Mouse (Mus musculus) Patski (cell line): ENCODE measurements around the gene Cdkl3. TPM values are rescaled to one million over a fixed set of nuclear protein-coding genes. Genes with fewer than 3 reads are reported as not detected.

ENCODE experiments used
- ATAC-seq: fragments of 100-300 bp; one replicate; pipeline ENCODE4 v1.8.0; 2021
- CTCF ChIA-PET: fragments of 350-600 bp; sonication (Branson Sonifier 250); formaldehyde crosslinking; loops from one replicate; lab custom pipeline; 2022; ENCODE audit warnings: inconsistent platforms; lab: Charles Lee
- POLR2A ChIA-PET: fragments of 350-600 bp; sonication (Branson Sonifier 250); formaldehyde crosslinking; loops from one replicate; lab custom pipeline; 2022; ENCODE audit warnings: antibody characterized with exemption, inconsistent platforms; lab: Charles Lee
- DNase-seq: peaks from one replicate; pipeline ENCODE4 v3.0.0-alpha.2; 2011; ENCODE audit warnings: low read depth, low spot score
- H3K27me3 ChIP-seq: fragments of 371-371 bp; one replicate; pipeline ENCODE4 v1.5.1; 2021
- CTCF ChIP-seq: fragments of 100-300 bp; IDR thresholded peaks from one replicate; pipeline ENCODE4 v1.5.1; 2021
- in situ Hi-C: fragments of 300-500 bp; cut with MboI; formaldehyde crosslinking; loops from 3 replicates; pipeline ENCODE4 v1.11.1; 2018; ENCODE audit warnings: low pct_unique_long_range_greater_than_20kb, mixed read lengths
- polyA plus RNA-seq: library from polyadenylated mRNA; unstranded; gene quantifications from one replicate; pipeline ENCODE4 v1.2.3, GENCODE M21; 2021

The Cdkl3 gene
- polyA plus RNA-seq, 1 experiment from 2014 or later = 6.3 TPM

DNA sequence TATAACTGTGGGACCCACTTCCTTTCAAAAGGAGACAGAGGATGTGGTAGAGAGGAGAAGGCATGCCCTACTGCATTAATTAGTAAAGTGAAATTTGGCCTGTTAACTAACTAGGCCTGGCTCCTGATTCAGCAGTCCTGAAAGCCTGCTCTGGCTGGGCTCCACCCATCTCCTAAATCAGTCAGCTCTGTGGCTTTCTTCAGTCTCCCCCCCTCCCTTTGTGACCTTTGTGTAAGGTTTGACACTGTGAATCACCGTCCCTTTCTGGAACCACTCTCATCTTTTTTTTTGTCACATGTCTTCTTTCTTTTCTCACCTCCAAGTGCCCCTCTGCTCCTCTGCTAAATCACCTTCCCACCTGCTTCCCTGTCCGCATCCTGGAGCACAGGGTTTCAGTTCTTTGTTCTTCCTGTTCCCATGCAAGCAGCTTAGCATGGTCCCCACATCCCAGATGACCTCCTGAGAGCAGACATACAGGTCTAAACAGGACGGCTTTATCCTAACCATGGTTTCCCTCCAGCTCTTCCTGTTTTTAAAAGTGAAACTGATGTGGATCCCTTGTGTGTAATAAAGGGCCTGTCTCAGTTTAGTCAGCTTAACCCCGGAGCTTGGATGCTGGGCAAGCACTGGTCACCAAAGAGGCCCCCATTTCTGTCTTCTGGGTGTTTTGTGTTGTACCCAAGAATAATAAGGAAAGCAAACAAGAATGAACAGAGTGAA is 42.6 kb downstream of the Cdkl3 start:
- ChIA-PET POLR2A (no interaction called here), CTCF (no interaction called here)
- H3K27me3 ChIP-seq = no peaks in the 10 kb centered on the region
- TF ChIP-seq CTCF = no peak
- in situ Hi-C loops = loop anchor here (25.0 kb wide), 1 partner anchor 291 kb away; no protein-coding TSS in a partner anchor
- ATAC-seq (no peak), DNase-seq (no peak)

DNA sequence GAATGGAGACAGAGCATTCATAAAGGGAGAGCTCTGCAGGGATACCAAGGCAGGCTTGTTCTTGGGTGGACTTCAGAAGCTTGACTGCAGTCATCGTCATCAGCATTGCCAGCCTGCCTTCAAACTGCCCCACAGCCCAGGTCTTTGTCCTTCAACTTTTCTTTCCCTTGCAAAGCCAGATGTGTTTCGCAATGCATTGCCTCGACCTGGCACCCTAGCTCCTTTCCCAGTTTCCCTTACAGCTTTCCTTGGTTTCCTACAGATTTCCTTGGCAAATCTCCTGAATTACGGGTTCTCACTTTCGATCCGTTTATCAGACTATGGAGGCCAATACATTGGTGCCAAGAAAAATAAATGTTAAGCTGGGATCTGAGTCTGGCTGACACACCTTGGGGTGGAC is 49.4 kb downstream of the Cdkl3 start:
- no peak for DNase-seq
- no peak for TF ChIP-seq CTCF
- no peaks in the 10 kb centered on the region for H3K27me3 ChIP-seq
- no peak for ATAC-seq
- POLR2A ChIA-PET = interaction anchor here (1.2 kb wide), 1 partner anchor 11 kb away, joined by 3 read pairs; no protein-coding TSS in a partner anchor
- CTCF ChIA-PET = interaction anchor here (1.2 kb wide), 1 partner anchor 27 kb away, joined by 3 read pairs; no protein-coding TSS in a partner anchor
- in situ Hi-C loops = loop anchor here (10.0 kb wide), 1 partner anchor 171 kb away; no protein-coding TSS in a partner anchor

GRCm38 (mm10) chr11:52054728-52055127 is 50.7 kb downstream of the Cdkl3 start:
- ChIA-PET CTCF (interaction anchor here (1.0 kb wide), 1 partner anchor 32 kb away, joined by 3 read pairs; no protein-coding TSS in a partner anchor), POLR2A (interaction anchor here (0.5 to 1.1 kb wide), 2 partner anchors 13 to 97 kb away, joined by 3 read pairs; no protein-coding TSS in a partner anchor)
- DNase-seq (no peak), ATAC-seq (no peak)
- in situ Hi-C loops = loop anchor here (10.0 kb wide), 1 partner anchor 170 kb away; no protein-coding TSS in a partner anchor
- no peak for TF ChIP-seq CTCF
- no peaks in the 10 kb centered on the region for H3K27me3 ChIP-seq

- no peak for TF ChIP-seq CTCF
- ATAC-seq (no peak), DNase-seq (no peak)
- CTCF ChIA-PET = no interaction called here
- POLR2A ChIA-PET = no interaction called here
- in situ Hi-C loops = loop anchor here (10.0 kb wide), 1 partner anchor 169 kb away; no protein-coding TSS in a partner anchor
- H3K27me3 ChIP-seq = no peaks in the 10 kb centered on the region
Observed at GRCm38 (mm10) chr11:52056198-52056597, 52.2 kb downstream of the Cdkl3 start.

- CTCF ChIA-PET = no interaction called here
- H3K27me3 ChIP-seq = no peaks in the 10 kb centered on the region
- POLR2A ChIA-PET = no interaction called here
- in situ Hi-C loops = loop anchor here (10.0 kb wide), 1 partner anchor 166 kb away; no protein-coding TSS in a partner anchor
- DNase-seq = no peak
- no peak for TF ChIP-seq CTCF
- no peak for ATAC-seq
Observed at GRCm38 (mm10) chr11:52059001-52059400, 55.0 kb downstream of the Cdkl3 start.

DNA sequence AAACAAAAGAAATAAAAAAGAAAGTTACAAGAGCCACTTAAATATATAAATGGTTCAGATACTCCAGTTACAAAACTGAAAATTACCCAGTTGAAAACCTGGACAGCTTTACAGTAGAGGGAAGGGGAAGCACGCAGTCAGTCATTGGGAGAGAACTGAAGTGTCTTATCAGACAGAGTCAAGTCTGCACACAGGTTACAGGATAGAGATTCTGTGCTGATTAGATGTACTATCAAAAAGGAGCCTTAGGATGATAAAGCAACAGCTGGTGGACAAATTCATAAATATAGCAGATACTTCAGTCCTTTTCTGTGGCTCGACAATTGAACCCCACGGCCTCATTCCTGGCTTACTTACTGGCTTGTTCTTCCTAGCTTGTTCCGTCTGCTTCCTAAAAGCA is 56.3 kb downstream of the Cdkl3 start:
- DNase-seq (no peak), ATAC-seq (no peak)
- ChIA-PET POLR2A (no interaction called here), CTCF (no interaction called here)
- H3K27me3 ChIP-seq = no peaks in the 10 kb centered on the region
- no peak for TF ChIP-seq CTCF
- in situ Hi-C loops = no loop called here

- no peak for TF ChIP-seq CTCF
- in situ Hi-C loops = no loop called here
- DNase-seq (no peak), ATAC-seq (no peak)
- ChIA-PET POLR2A (no interaction called here), CTCF (no interaction called here)
- no peaks in the 10 kb centered on the region for H3K27me3 ChIP-seq
Observed at GRCm38 (mm10) chr11:52062406-52062805, 58.4 kb downstream of the Cdkl3 start.

- in situ Hi-C loops = no loop called here
- POLR2A ChIA-PET = interaction anchor here (0.8 to 1.0 kb wide), 2 partner anchors 11 to 12 kb away, joined by 3 to 4 read pairs; no protein-coding TSS in a partner anchor
- TF ChIP-seq CTCF = peak; percentile 68
- DNase-seq (no peak), ATAC-seq (no peak)
- CTCF ChIA-PET = interaction anchor here (0.6 kb wide), 1 partner anchor 16 kb away, joined by 3 read pairs; no protein-coding TSS in a partner anchor
- no peaks in the 10 kb centered on the region for H3K27me3 ChIP-seq
Observed at GRCm38 (mm10) chr11:52064398-52064797, 60.4 kb downstream of the Cdkl3 start.

GRCm38 (mm10) chr11:52065841-52066240 is 61.8 kb downstream of the Cdkl3 start:
- H3K27me3 ChIP-seq = no peaks in the 10 kb centered on the region
- no peak for ATAC-seq
- TF ChIP-seq CTCF = no peak
- DNase-seq = no peak
- in situ Hi-C loops = no loop called here
- ChIA-PET CTCF (no interaction called here), POLR2A (no interaction called here)

DNA sequence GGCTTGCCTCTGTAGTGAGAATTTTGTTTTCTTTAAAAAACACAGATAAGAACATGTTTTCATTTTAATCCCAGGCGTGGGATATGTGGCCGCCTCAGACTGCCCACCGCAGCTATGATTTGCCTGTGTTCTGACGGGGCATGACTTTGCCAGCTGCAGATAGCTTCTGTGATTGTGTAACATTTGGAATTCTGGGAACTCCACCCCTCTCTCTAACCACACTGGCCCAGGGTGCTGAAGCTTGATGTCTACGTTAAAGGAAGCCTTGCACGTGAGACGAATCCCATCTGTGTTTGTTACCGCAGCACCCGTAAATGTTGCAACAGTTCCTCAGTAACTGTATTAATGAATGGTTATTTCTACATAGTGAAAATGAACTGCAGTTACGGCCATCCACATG is 67.7 kb downstream of the Cdkl3 start:
- POLR2A ChIA-PET = no interaction called here
- in situ Hi-C loops = no loop called here
- no peak for TF ChIP-seq CTCF
- CTCF ChIA-PET = no interaction called here
- H3K27me3 ChIP-seq = no peaks in the 10 kb centered on the region
- no peak for DNase-seq
- no peak for ATAC-seq

- ChIA-PET POLR2A (no interaction called here), CTCF (interaction anchor here (1.2 kb wide), 1 partner anchor 28 kb away, joined by 3 read pairs; no protein-coding TSS in a partner anchor)
- no peaks in the 10 kb centered on the region for H3K27me3 ChIP-seq
- in situ Hi-C loops = no loop called here
- no peak for TF ChIP-seq CTCF
- ATAC-seq (no peak), DNase-seq (no peak)
Observed at GRCm38 (mm10) chr11:52073528-52074170, 69.6 kb downstream of the Cdkl3 start.
